Comparison of ENCODE assay signal across 8 mouse cellular contexts in the genomic region with DNA sequence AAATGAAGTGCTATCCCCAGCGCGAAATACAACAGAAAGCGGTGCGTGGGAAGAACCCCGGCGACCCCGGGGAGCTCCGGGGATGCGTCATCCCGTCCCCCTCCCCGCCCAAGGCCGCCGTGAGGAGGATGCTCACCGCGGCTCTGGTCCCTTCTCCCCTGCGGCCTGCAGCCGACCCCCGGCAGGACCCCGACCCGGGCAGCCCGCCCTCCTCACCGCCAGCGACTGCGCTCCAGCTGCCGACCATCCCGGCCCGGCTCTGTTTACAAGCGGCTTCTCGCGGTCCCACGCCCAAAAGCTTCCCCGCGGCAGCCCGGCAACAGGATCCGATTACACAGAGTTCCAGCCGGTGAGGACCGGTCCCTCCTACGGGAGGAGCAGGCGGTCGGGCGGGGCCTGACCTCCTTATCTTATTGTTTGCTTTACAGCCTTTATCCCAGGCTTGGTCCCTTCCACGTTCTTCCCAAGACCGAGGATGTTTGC. TPM values are rescaled to one million over a fixed set of nuclear protein-coding genes. Genes with fewer than 3 reads are reported as not detected.
DNase-seq lines count a peak whose midpoint lies in the region; ATAC-seq and TF ChIP-seq lines count a peak whose summit lies in the region.

A gene (minus strand): TSS at position 346 of the 483 bp plus-strand sequence.

- H3K4me1 ChIP-seq in cortical plate, adult 2 months (ENCODE audit: control insufficient read depth, insufficient read depth, low read length): no peaks in the 10 kb centered on the region

- peaks cover 47% of the 10 kb centered on the region for H3K79me2 ChIP-seq in macrophage (ENCODE audit: inconsistent target)

- intact Hi-C loops in left cerebral cortex, adult 2 months (cut with DNase I): no loop called here

- H3K27ac ChIP-seq in cortical plate, adult 2 months (ENCODE audit: insufficient read depth, low read length): peak within 1 kb of the TSS; percentile 1
- H3K27ac ChIP-seq in left cerebral cortex, adult 2 months: peak within 1 kb of the TSS; percentile 96
- H3K27ac ChIP-seq in macrophage: peak within 1 kb of the TSS; percentile 40

- peak; percentile 63 to 75 for DNase-seq in gastrocnemius, adult 8-10 months (ENCODE audit: low spot score in 2 of 2)
- DNase-seq in hindlimb bud, embryonic 11.5 days (ENCODE audit: extremely low spot score, low read depth, low spot score): peak; percentile 44
- peak; percentile 84 to 85 for DNase-seq in left cerebral cortex, adult 2 months (ENCODE audit: extremely low spot score in 1 of 2, low spot score in 2 of 2)
- DNase-seq in retina, postnatal 7 days (ENCODE audit: low read depth, low spot score): peak; percentile 69
- DNase-seq in urinary bladder, adult 18-20 months (ENCODE audit: low spot score in 2 of 2): peak; percentile 73 to 75

- peak; percentile 64 for ATAC-seq in activated CD4-positive, CD25-positive, alpha-beta regulatory T cell, adult 4 months

- peak; percentile 47; the same call in 1 of the 2 replicates for TF ChIP-seq POLR2A in cortical plate, adult 2 months (IDR thresholded peaks at IDR 0.05; ENCODE audit: extremely low read depth, insufficient read depth, low read length)

- under 1% methylated on average over 43 of the region's 43 CpGs for WGBS in macrophage (ENCODE audit: missing documents)

- peak within 1 kb of the TSS; percentile 75 for H3K4me3 ChIP-seq in cortical plate, adult 2 months (ENCODE audit: insufficient read depth, low read length)
- peak within 1 kb of the TSS; percentile 98 for H3K4me3 ChIP-seq in left cerebral cortex, adult 2 months
- H3K4me3 ChIP-seq in macrophage (ENCODE audit: inconsistent target): peak within 1 kb of the TSS; percentile 73

- TF ChIP-seq CTCF in cortical plate, adult 2 months (IDR thresholded peaks at IDR 0.05; ENCODE audit: extremely low read depth, insufficient read depth, low read length): no peak
- no peak for TF ChIP-seq CTCF in left cerebral cortex, adult 2 months (IDR thresholded peaks at IDR 0.05)

- H3K36me3 ChIP-seq in macrophage (ENCODE audit: inconsistent target): no peaks in the 10 kb centered on the region

RNA-seq across cellular contexts. Expression of the gene that starts here (rescaled TPM):
- 10 to 100 TPM in 1 of 2 experiments, 1 to 10 TPM in 1; 6.3 to 11.3 TPM for polyA plus RNA-seq in activated CD4-positive, CD25-positive, alpha-beta regulatory T cell, adult 4 months (2017; shearing (Covaris generic))
- polyA plus RNA-seq in cortical plate, adult 2 months (2012; rRNA removed): 15.2 and 15.4 TPM in 2 replicates
- total RNA-seq in gastrocnemius, adult 8-10 months (2022): 1 to 10 TPM; 8.0 to 9.4 (median 9.3) TPM
- total RNA-seq in left cerebral cortex, adult 2 months (2021): 10 to 100 TPM; 40.4 to 41.8 TPM
- 100 to 1,000 TPM; 107 to 507 (median 271) TPM for total RNA-seq in macrophage (2018; cell fraction: chromatin; rRNA removed)
- 10 to 100 TPM; 23.1 to 37.4 (median 29.5) TPM for total RNA-seq in macrophage (2018; cell fraction: cytosol; rRNA removed)
- 100 to 1,000 TPM in 24 of 26 experiments, 10 to 100 TPM in 2; 93.5 to 253 (median 150) TPM for total RNA-seq in macrophage (2018; cell fraction: nucleus; rRNA removed)
- polyA plus RNA-seq in macrophage (2018): 16.0 to 20.6 TPM (median 16.8 TPM) in 3 replicates

Comparison
In these comparisons a context has a peak if more than half of its experiments do, and no peak if none do; other contexts are left out.
1. Peak in every context shown above with its lines: DNase-seq, ATAC-seq, H3K4me3 ChIP-seq and H3K27ac ChIP-seq.
2. H3K27ac ChIP-seq: peak in every context shown above with its lines; median percentile 96 in left cerebral cortex, adult 2 months; 40 in macrophage; 1 in cortical plate, adult 2 months.